Mouse (Mus musculus) heart, embryonic 11.5 days (tissue): ENCODE data around the gene Ppp1r37. TPM values are rescaled to one million over a fixed set of nuclear protein-coding genes. Genes with fewer than 3 reads are reported as not detected.

Experiments used
- ATAC-seq: fragments of 200-750 bp; cut with Nextera tagmentation; replicated peaks from 2 replicates; pipeline ENCODE4 v1.8.0; 2017; ENCODE audit warnings: moderate library complexity; ENCODE audit not compliant: insufficient number of reproducible peaks, low FRiP score, low TSS enrichment
- H3K27ac ChIP-seq: fragments of 300-500 bp; sonication (generic); 2 replicates; pipeline ENCODE4 v1.5.1; 2014; ENCODE audit warnings: mild to moderate bottlenecking, low read depth, low read length
- H3K27me3 ChIP-seq: fragments of 300-500 bp; sonication (generic); 2 replicates; pipeline ENCODE4 v1.6.1; 2014; ENCODE audit warnings: mild to moderate bottlenecking, low read length, mixed read lengths; ENCODE audit not compliant: control insufficient read depth, insufficient read depth
- H3K36me3 ChIP-seq: fragments of 300-500 bp; sonication (generic); 2 replicates; pipeline ENCODE4 v1.6.1; 2014; ENCODE audit warnings: mild to moderate bottlenecking, low read length, moderate library complexity, mixed read lengths; ENCODE audit not compliant: control insufficient read depth, insufficient read depth
- H3K4me1 ChIP-seq: fragments of 300-500 bp; sonication (generic); 2 replicates; pipeline ENCODE4 v1.6.1; 2014; ENCODE audit warnings: low read length; ENCODE audit not compliant: control insufficient read depth, insufficient read depth
- H3K4me2 ChIP-seq: fragments of 300-500 bp; sonication (generic); 2 replicates; pipeline ENCODE4 v1.6.1; 2014; ENCODE audit warnings: mild to moderate bottlenecking, moderate library complexity
- H3K4me3 ChIP-seq: fragments of 300-500 bp; sonication (generic); 2 replicates; pipeline ENCODE4 v1.5.1; 2014; ENCODE audit warnings: low read depth, low read length
- H3K9ac ChIP-seq: fragments of 300-500 bp; sonication (generic); 2 replicates; pipeline ENCODE4 v1.6.1; 2014; ENCODE audit warnings: mild to moderate bottlenecking, low read depth, low read length, moderate library complexity
- H3K9me3 ChIP-seq: fragments of 300-500 bp; sonication (generic); replicated peaks from 2 replicates; pipeline ENCODE4 v1.6.1; 2016; ENCODE audit warnings: low read length; ENCODE audit not compliant: control insufficient read depth
- WGBS: fragments of 180-500 bp; shearing (Covaris S2); extraction: QIAGEN DNeasy Blood & Tissue Kit; methylation state at CpG from one replicate; pipeline ENCODE4 v1.1.7; 2014; ENCODE audit not compliant: insufficient replicate concordance; 5-methylcytosine and 5-hydroxymethylcytosine counted together
- polyA plus RNA-seq: library from polyadenylated mRNA; unstranded; fragments of >200 nt; fragmentation: Nextera tagmentation; extraction: Ambion mirVana; gene quantifications from 2 replicates; pipeline ENCODE4 v1.2.1, GENCODE M21; 2014

Gene Ppp1r37
- polyA plus RNA-seq, 1 experiment from 2014 or later, result 5.2 TPM

GRCm38 (mm10) chr7:19506969-19507611 lies 55.8 kb downstream of the Ppp1r37 start:
- Histone ChIP-seq H3K36me3 (0 out of 2 replicates have a peak, but pooled peaks cover 3% of the 10 kb centered on the region), H3K27ac (0 out of 2 replicates have a peak overlapping the region, but pooled peaks have one; percentile 6), H3K27me3 (no peaks in the 10 kb centered on the region), H3K4me2 (peak overlapping the region; percentile 99), H3K4me3 (peak overlapping the region; percentile 83), H3K9me3 (no peaks in the 10 kb centered on the region), H3K9ac (peak overlapping the region; percentile 94), H3K4me1 (peaks cover 7% of the 10 kb centered on the region; the same call in 1 of the 2 replicates)
- 0 out of 2 replicates have a peak, but pooled peaks have one; percentile 3 for ATAC-seq
- under 1% methylated on average over 71 of the region's 71 CpGs for WGBS

GRCm38 (mm10) chr7:19506326-19506725 lies 56.5 kb downstream of the Ppp1r37 start:
- Histone ChIP-seq H3K36me3 (0 out of 2 replicates have a peak, but pooled peaks cover 2% of the 10 kb centered on the region), H3K4me2 (peak overlapping the region; percentile 99), H3K27me3 (no peaks in the 10 kb centered on the region), H3K9ac (no peak overlapping the region), H3K4me3 (no peak overlapping the region), H3K9me3 (no peaks in the 10 kb centered on the region), H3K4me1 (peaks cover 7% of the 10 kb centered on the region; the same call in 1 of the 2 replicates), H3K27ac (no peak overlapping the region)
- WGBS, result 36% methylated on average over 6 of the region's 6 CpGs
- no peak for ATAC-seq

GRCm38 (mm10) chr7:19503481-19504068 lies 59.3 kb downstream of the Ppp1r37 start:
- Histone ChIP-seq H3K9ac (no peak overlapping the region), H3K9me3 (no peaks in the 10 kb centered on the region), H3K36me3 (no peaks in the 10 kb centered on the region), H3K27me3 (no peaks in the 10 kb centered on the region), H3K4me3 (no peak overlapping the region), H3K4me2 (no peak overlapping the region), H3K27ac (no peak overlapping the region), H3K4me1 (no peaks in the 10 kb centered on the region; the same call in 1 of the 2 replicates)
- ATAC-seq, result no peak
- 33% methylated on average over 5 of the region's 5 CpGs for WGBS

GRCm38 (mm10) chr7:19501658-19502057 lies 61.2 kb downstream of the Ppp1r37 start:
- 78% methylated on average over 4 of the region's 4 CpGs for WGBS
- H3K4me2 ChIP-seq, result no peak overlapping the region
- H3K4me1 ChIP-seq, result no peaks in the 10 kb centered on the region
- H3K4me3 ChIP-seq, result no peak overlapping the region
- ATAC-seq, result no peak
- no peak overlapping the region for H3K9ac ChIP-seq
- H3K9me3 ChIP-seq, result no peaks in the 10 kb centered on the region
- no peaks in the 10 kb centered on the region for H3K27me3 ChIP-seq
- H3K27ac ChIP-seq, result no peak overlapping the region
- no peaks in the 10 kb centered on the region for H3K36me3 ChIP-seq

GRCm38 (mm10) chr7:19500420-19501363 lies 62.2 kb downstream of the Ppp1r37 start:
- Histone ChIP-seq H3K4me1 (no peaks in the 10 kb centered on the region), H3K36me3 (no peaks in the 10 kb centered on the region), H3K27ac (no peak overlapping the region), H3K9ac (no peak overlapping the region), H3K9me3 (no peaks in the 10 kb centered on the region), H3K27me3 (no peaks in the 10 kb centered on the region), H3K4me3 (no peak overlapping the region), H3K4me2 (no peak overlapping the region)
- no peak for ATAC-seq
- 64% methylated on average over 12 of the region's 12 CpGs for WGBS

- 60% methylated on average over 4 of the region's 4 CpGs for WGBS
- ATAC-seq, result no peak
Observed at GRCm38 (mm10) chr7:19498326-19498725, 64.5 kb downstream of the Ppp1r37 start.

GRCm38 (mm10) chr7:19496214-19496555 lies 66.7 kb downstream of the Ppp1r37 start:
- no peaks in the 10 kb centered on the region for H3K36me3 ChIP-seq
- H3K4me3 ChIP-seq, result no peak overlapping the region
- peaks cover 14% of the 10 kb centered on the region for H3K27me3 ChIP-seq
- 73% methylated on average over 5 of the region's 5 CpGs for WGBS
- ATAC-seq, result no peak
- H3K9ac ChIP-seq, result no peak overlapping the region
- H3K27ac ChIP-seq, result no peak overlapping the region
- 0 out of 2 replicates have a peak, but pooled peaks cover 3% of the 10 kb centered on the region for H3K4me1 ChIP-seq
- no peaks in the 10 kb centered on the region for H3K9me3 ChIP-seq
- no peak overlapping the region for H3K4me2 ChIP-seq

More at GRCm38 (mm10) chr7:19498326-19498725, 64.5 kb downstream of the Ppp1r37 start:
- Histone ChIP-seq H3K9ac (no peak overlapping the region), H3K27ac (no peak overlapping the region), H3K4me1 (no peaks in the 10 kb centered on the region), H3K4me2 (no peak overlapping the region), H3K27me3 (peaks cover 3% of the 10 kb centered on the region; the same call in 1 of the 2 replicates), H3K36me3 (no peaks in the 10 kb centered on the region), H3K9me3 (no peaks in the 10 kb centered on the region), H3K4me3 (no peak overlapping the region)

- Histone ChIP-seq H3K9ac (no peak overlapping the region), H3K36me3 (no peaks in the 10 kb centered on the region; the same call in 1 of the 2 replicates), H3K27ac (no peak overlapping the region), H3K4me1 (0 out of 2 replicates have a peak, but pooled peaks cover 3% of the 10 kb centered on the region), H3K9me3 (no peaks in the 10 kb centered on the region), H3K4me3 (no peak overlapping the region), H3K27me3 (peaks cover 19% of the 10 kb centered on the region), H3K4me2 (no peak overlapping the region)
- WGBS, result 54% methylated on average over 20 of the region's 20 CpGs
- no peak for ATAC-seq
Observed at GRCm38 (mm10) chr7:19495521-19496213, 67.2 kb downstream of the Ppp1r37 start.
